Mouse (Mus musculus) right cerebral cortex, adult 2 months (tissue): ENCODE data around the gene Cwf19l2.
A peak's percentile ranks its signal among the peaks of the same experiment; 100 is the strongest.
"Not testable (repeated sequence)": the region's sequence is repeated elsewhere in the genome, so short reads cannot be mapped to it uniquely, and the experiment has no call there.

Source experiments
- DNase-seq, 2 experiments: peaks; one replicate each; pipeline ENCODE4 v3.0.0; 2021 to 2022; ENCODE audit warnings: low spot score in 2 of 2

The Cwf19l2 gene

GRCm38 (mm10) chr9:3403251-3404208 is at the start of gene Cwf19l2:
Gene Cwf19l2 (plus strand): TSS chr9:3403592.
- DNase-seq, result peak; percentile 85 to 87

DNA sequence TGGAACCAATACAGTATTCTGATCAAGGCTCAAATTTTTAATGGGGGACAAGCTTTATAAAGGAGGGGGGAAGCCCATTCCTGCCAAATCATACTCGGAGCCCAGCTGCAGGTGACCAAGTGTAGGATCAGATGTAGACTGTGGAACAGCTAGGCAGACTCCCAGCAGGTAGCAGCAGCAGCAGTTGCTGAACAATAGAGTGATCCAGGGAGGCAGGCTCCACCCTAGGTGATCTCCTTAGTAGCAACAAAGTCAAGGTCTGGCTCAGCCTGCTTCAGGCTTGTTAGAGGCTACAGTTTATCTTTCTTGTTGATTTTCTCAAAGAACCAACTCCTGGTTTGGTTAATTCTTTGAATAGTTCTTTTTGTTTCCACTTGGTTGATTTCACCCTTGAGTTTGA is 27.1 kb upstream of the Cwf19l2 start:
- not testable (repeated sequence) for DNase-seq

GRCm38 (mm10) chr9:3404372-3404771 is 980 bp downstream of the Cwf19l2 start:
- DNase-seq, result peak; percentile 29 to 44

- not testable (repeated sequence) for DNase-seq
These were observed 36.3 kb downstream of the Cwf19l2 start for GRCm38 (mm10) chr9:3439555-3440300.

DNA sequence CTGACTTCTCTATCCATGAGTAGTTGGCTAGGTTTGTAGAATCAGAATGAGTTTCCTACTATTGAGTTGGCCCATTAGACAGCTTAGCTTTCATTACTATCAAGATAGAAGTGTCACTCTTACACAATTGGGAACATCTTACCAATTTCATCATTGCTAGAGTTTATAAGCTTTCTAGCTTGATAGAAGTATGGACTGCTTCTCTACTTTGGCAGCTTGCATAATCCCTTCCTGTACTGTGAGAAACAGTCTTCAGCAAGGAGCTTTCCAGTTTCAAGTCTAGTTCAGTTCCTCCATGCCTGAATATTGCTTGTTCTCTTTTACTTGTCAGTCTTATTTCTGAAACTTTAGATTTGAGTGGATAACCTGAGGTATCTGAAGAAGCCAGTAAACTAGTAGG is 68.5 kb downstream of the Cwf19l2 start:
- DNase-seq, result no peak

- peak in 1 of 2 experiments; percentile 17 for DNase-seq
These were observed 115.3 kb downstream of the Cwf19l2 start for GRCm38 (mm10) chr9:3518645-3519044.

- DNase-seq, result peak in 1 of 2 experiments; percentile 25
These were observed 115.8 kb downstream of the Cwf19l2 start for GRCm38 (mm10) chr9:3519178-3519577.

DNA sequence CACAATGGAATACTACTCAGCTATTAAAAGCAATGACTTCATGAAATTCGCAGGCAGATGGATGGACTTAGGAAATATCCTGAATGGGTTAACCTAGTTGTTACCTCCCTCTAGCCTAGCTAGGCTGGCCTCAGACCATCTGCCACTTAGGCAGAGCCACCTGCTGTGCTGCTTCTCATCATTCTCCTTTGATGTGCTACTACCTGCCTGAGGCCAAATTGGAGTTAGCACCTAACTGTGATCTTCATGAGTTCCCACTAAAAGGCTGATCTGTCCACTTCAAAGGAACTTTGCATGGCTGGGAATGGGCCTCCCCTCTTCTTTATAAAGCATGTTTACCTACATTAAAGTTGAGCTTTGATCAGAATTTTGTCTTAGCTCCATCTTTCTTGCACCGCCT is 117.6 kb downstream of the Cwf19l2 start:
- no peak for DNase-seq
